Mouse (Mus musculus): ENCODE results near the gene Aqp7.

DNA sequence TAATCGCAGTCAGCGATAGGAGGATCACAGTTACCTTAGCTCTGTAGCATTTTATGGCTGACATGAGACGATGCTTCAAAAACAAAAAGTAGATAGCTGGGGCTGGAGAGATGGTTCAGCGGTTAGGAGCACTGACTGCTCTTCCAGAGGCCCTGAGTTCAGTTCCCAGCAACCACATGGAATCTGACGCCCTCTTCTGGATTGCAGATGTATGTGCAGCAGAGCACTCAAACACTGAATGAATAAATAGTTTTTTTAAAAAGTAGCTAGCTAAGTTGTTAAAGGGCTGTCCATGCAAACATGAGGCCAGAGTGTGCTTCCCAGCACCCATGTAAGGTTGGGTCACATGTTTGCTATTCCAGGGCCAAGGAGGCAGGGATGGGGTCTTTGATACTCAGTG, 26.8 kb downstream of the Aqp7 start:
- TF ChIP-seq CTCF (IDR thresholded peaks at IDR 0.05; ENCODE audit: borderline replicate concordance, control insufficient read depth, extremely low read depth, insufficient read depth, low read length, poor library complexity) (no peak), POLR2A (IDR thresholded peaks at IDR 0.05; ENCODE audit: control insufficient read depth, extremely low read depth, insufficient read depth, low read length, poor library complexity) (no peak)

Data from thymus, adult 2 months (tissue).